Mouse (Mus musculus): Measurements from ENCODE around the gene Ccdc187. TPM values are rescaled to one million over a fixed set of nuclear protein-coding genes. Genes with fewer than 3 reads are reported as not detected.

Gene Ccdc187
- polyA plus RNA-seq, 1 experiment from 2014 or later, result 0.19 TPM

- Histone ChIP-seq H3K9ac (ENCODE audit: low read depth, low read length) (no peak overlapping the region), H3K9me3 (ENCODE audit: control insufficient read depth, low read length) (no peaks in the 10 kb centered on the region), H3K4me2 (ENCODE audit: low read length) (no peak overlapping the region), H3K4me3 (ENCODE audit: low read length) (no peak overlapping the region), H3K36me3 (ENCODE audit: control insufficient read depth, insufficient read depth, low read length) (no peaks in the 10 kb centered on the region), H3K4me1 (ENCODE audit: control insufficient read depth, insufficient read depth, low read depth, low read length) (peaks cover 7% of the 10 kb centered on the region), H3K27ac (ENCODE audit: low read depth, low read length) (no peak overlapping the region), H3K27me3 (replicated peaks; ENCODE audit: control insufficient read depth, insufficient read depth, low read length) (no peaks in the 10 kb centered on the region)
- no peak for ATAC-seq
- 67% methylated on average over 5 of the region's 5 CpGs for WGBS
Measured at GRCm38 (mm10) chr2:26311936-26312335, 17.6 kb upstream of the Ccdc187 start.

DNA sequence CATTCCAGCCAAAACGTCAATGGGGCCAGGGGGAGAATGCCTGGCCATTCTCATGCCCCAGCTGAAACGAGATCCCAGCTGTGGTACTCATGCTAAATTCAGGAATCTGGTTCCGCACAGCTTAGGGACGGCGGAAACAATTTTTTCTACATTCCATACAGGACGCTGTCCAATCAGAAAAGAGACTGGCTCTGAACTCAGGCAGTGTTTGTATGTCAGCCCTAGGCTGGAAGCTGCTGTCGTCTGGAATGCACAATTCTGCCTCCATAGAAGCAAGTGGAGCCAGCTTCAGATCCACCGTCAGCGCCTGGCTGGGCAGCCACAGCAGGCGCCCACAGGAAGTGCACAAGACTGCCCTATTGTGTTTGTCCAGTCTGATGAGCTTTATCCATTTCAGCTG lies 15.4 kb upstream of the Ccdc187 start:
- H3K27ac ChIP-seq (ENCODE audit: low read depth, low read length), result 0 out of 2 replicates have a peak overlapping the region, but pooled peaks have one; percentile 4
- H3K9ac ChIP-seq (ENCODE audit: low read depth, low read length), result 0 out of 2 replicates have a peak overlapping the region, but pooled peaks have one; percentile 9
- H3K9me3 ChIP-seq (ENCODE audit: control insufficient read depth, low read length), result no peaks in the 10 kb centered on the region
- peak overlapping the region; percentile 8; the same call in 1 of the 2 replicates for H3K4me2 ChIP-seq (ENCODE audit: low read length)
- 17% methylated on average over 10 of the region's 10 CpGs for WGBS
- 0 out of 2 replicates have a peak, but pooled peaks have one; percentile 52 for ATAC-seq
- no peak overlapping the region for H3K4me3 ChIP-seq (ENCODE audit: low read length)
- no peaks in the 10 kb centered on the region for H3K27me3 ChIP-seq (replicated peaks; ENCODE audit: control insufficient read depth, insufficient read depth, low read length)
- no peaks in the 10 kb centered on the region for H3K36me3 ChIP-seq (ENCODE audit: control insufficient read depth, insufficient read depth, low read length)
- no peaks in the 10 kb centered on the region; the same call in 1 of the 2 replicates for H3K4me1 ChIP-seq (ENCODE audit: control insufficient read depth, insufficient read depth, low read depth, low read length)

DNA sequence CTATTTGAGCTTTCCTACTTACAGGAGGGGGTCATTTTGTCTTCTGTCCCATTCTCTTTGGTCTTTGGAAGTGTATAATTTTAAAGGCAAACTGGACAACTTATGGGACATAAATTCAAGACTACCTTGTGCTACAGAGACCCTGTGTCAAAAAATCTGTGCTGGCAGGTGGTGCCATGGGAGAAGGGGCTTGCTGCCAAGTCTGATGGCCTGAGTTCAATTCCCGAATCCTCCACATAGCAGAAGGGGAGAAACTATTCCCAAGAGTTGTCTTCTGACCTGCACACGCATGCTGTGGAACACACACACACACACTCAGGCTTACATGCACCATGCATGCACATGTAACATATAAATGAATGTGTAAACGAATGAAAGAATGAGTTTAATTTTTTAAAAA lies 12.3 kb upstream of the Ccdc187 start:
- Histone ChIP-seq H3K4me3 (ENCODE audit: low read length) (no peak overlapping the region), H3K4me1 (ENCODE audit: control insufficient read depth, insufficient read depth, low read depth, low read length) (no peaks in the 10 kb centered on the region), H3K36me3 (ENCODE audit: control insufficient read depth, insufficient read depth, low read length) (no peaks in the 10 kb centered on the region), H3K9ac (ENCODE audit: low read depth, low read length) (no peak overlapping the region), H3K27ac (ENCODE audit: low read depth, low read length) (no peak overlapping the region), H3K4me2 (ENCODE audit: low read length) (no peak overlapping the region), H3K27me3 (replicated peaks; ENCODE audit: control insufficient read depth, insufficient read depth, low read length) (no peaks in the 10 kb centered on the region), H3K9me3 (ENCODE audit: control insufficient read depth, low read length) (no peaks in the 10 kb centered on the region; the same call in 1 of the 2 replicates)
- ATAC-seq, result no peak
- 94% methylated on average over 3 of the region's 3 CpGs for WGBS

DNA sequence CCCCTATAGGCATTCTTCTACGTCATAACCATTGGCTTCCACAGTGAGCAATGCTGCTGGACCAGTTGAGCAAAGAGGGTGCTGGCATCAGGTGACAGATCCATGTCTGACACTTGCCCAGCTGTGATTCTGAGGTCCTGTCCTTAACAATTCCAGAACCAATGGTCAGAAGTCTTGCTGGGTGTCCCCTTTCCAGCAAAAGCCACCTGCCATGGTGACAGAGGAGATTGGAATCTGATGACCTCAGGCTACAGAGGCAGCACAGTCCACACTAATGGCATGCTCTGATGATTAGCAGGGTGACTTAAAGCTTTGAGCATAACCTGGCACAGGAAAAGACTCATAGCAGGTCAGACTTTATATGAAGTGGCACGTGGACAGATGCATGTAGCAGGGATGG lies 11.2 kb upstream of the Ccdc187 start:
- no peak for ATAC-seq
- no peak overlapping the region for H3K27ac ChIP-seq (ENCODE audit: low read depth, low read length)
- H3K9me3 ChIP-seq (ENCODE audit: control insufficient read depth, low read length), result no peaks in the 10 kb centered on the region; the same call in 1 of the 2 replicates
- H3K36me3 ChIP-seq (ENCODE audit: control insufficient read depth, insufficient read depth, low read length), result no peaks in the 10 kb centered on the region
- H3K4me2 ChIP-seq (ENCODE audit: low read length), result no peak overlapping the region
- H3K9ac ChIP-seq (ENCODE audit: low read depth, low read length), result no peak overlapping the region
- H3K4me1 ChIP-seq (ENCODE audit: control insufficient read depth, insufficient read depth, low read depth, low read length), result peaks cover 2% of the 10 kb centered on the region; the same call in 1 of the 2 replicates
- H3K27me3 ChIP-seq (replicated peaks; ENCODE audit: control insufficient read depth, insufficient read depth, low read length), result no peaks in the 10 kb centered on the region
- WGBS, result 86% methylated on average over 2 of the region's 2 CpGs
- H3K4me3 ChIP-seq (ENCODE audit: low read length), result no peak overlapping the region

DNA sequence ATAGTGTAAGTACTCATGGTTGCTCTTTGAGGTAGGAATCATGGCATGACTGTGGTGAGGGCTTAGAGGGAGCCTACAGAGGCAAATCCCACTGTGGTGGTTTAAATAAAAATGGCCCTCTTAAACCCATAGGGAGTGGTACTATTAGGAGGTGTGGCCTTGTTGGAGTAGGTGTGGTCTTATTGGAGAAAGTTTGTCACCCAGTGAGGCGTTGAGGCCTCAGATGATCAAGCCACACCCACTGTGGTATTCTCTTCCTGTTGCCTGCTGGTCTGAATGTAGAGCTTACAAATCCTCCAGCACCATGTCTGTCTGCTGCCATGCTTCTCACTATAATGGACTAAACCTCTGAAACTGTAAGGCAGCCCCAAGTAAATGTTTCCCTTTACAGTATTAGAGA lies 10.4 kb upstream of the Ccdc187 start:
- Histone ChIP-seq H3K27me3 (replicated peaks; ENCODE audit: control insufficient read depth, insufficient read depth, low read length) (no peaks in the 10 kb centered on the region), H3K4me1 (ENCODE audit: control insufficient read depth, insufficient read depth, low read depth, low read length) (peaks cover 10% of the 10 kb centered on the region), H3K4me3 (ENCODE audit: low read length) (no peak overlapping the region), H3K9me3 (ENCODE audit: control insufficient read depth, low read length) (no peaks in the 10 kb centered on the region; the same call in 1 of the 2 replicates), H3K4me2 (ENCODE audit: low read length) (no peak overlapping the region), H3K9ac (ENCODE audit: low read depth, low read length) (no peak overlapping the region), H3K36me3 (ENCODE audit: control insufficient read depth, insufficient read depth, low read length) (no peaks in the 10 kb centered on the region), H3K27ac (ENCODE audit: low read depth, low read length) (no peak overlapping the region)
- no peak for ATAC-seq
- 77% methylated on average over 1 of the region's 1 CpGs for WGBS

GRCm38 (mm10) chr2:26302005-26302503 lies 7.7 kb upstream of the Ccdc187 start:
- Histone ChIP-seq H3K4me2 (ENCODE audit: low read length) (no peak overlapping the region), H3K27ac (ENCODE audit: low read depth, low read length) (no peak overlapping the region), H3K9ac (ENCODE audit: low read depth, low read length) (no peak overlapping the region), H3K36me3 (ENCODE audit: control insufficient read depth, insufficient read depth, low read length) (no peaks in the 10 kb centered on the region), H3K4me1 (ENCODE audit: control insufficient read depth, insufficient read depth, low read depth, low read length) (peaks cover 34% of the 10 kb centered on the region), H3K9me3 (ENCODE audit: control insufficient read depth, low read length) (no peaks in the 10 kb centered on the region; the same call in 1 of the 2 replicates), H3K4me3 (ENCODE audit: low read length) (no peak overlapping the region), H3K27me3 (replicated peaks; ENCODE audit: control insufficient read depth, insufficient read depth, low read length) (no peaks in the 10 kb centered on the region)
- no peak for ATAC-seq
- WGBS, result 91% methylated on average over 10 of the region's 10 CpGs

- H3K27ac ChIP-seq (ENCODE audit: low read depth, low read length), result peak overlapping the region; percentile 29; the same call in 1 of the 2 replicates
- H3K4me1 ChIP-seq (ENCODE audit: control insufficient read depth, insufficient read depth, low read depth, low read length), result peaks cover 43% of the 10 kb centered on the region
- H3K27me3 ChIP-seq (replicated peaks; ENCODE audit: control insufficient read depth, insufficient read depth, low read length), result no peaks in the 10 kb centered on the region
- peak; percentile 10; the same call in 1 of the 2 replicates for ATAC-seq
- H3K9ac ChIP-seq (ENCODE audit: low read depth, low read length), result no peak overlapping the region
- H3K4me2 ChIP-seq (ENCODE audit: low read length), result no peak overlapping the region
- no peaks in the 10 kb centered on the region; the same call in 1 of the 2 replicates for H3K9me3 ChIP-seq (ENCODE audit: control insufficient read depth, low read length)
- no peak overlapping the region for H3K4me3 ChIP-seq (ENCODE audit: low read length)
- WGBS, result 0% methylated on average over 3 of the region's 3 CpGs
- no peaks in the 10 kb centered on the region for H3K36me3 ChIP-seq (ENCODE audit: control insufficient read depth, insufficient read depth, low read length)
Measured at GRCm38 (mm10) chr2:26300808-26301174, 6.4 kb upstream of the Ccdc187 start.

DNA sequence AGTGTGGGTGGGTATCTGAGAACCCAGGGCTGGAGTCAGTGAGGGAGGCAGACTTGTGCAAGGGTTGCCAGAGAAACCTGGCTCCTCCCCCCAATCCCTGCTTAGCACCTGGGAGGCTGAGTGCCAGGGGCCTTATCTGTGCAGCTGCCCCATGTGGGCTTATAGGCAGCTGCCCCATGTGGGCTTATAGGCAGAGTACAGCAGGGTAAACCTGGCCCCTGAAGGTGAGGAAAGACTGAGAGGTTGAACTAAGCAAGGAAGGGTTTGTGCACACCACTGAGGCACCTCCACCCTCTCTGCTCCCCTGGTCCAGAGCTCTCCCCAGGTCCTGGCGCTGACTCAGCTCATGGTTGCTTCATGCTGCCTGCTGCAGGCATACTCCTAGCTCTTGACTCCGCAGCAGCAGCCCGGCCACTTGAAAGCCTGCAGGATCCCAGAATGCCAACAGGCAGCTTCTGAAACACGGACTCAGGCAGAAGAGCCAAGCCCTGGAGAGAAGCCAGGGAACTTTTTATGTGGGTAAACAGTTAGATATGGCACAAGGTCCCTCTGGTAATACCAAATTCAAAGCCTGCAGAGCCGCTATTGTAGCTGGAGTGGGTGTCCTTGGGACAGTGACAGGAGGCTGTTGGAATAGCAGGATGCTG lies 5.9 kb upstream of the Ccdc187 start:
- Histone ChIP-seq H3K27ac (ENCODE audit: low read depth, low read length) (peak overlapping the region; percentile 29; the same call in 1 of the 2 replicates), H3K9me3 (ENCODE audit: control insufficient read depth, low read length) (no peaks in the 10 kb centered on the region; the same call in 1 of the 2 replicates), H3K4me3 (ENCODE audit: low read length) (no peak overlapping the region), H3K27me3 (replicated peaks; ENCODE audit: control insufficient read depth, insufficient read depth, low read length) (no peaks in the 10 kb centered on the region), H3K4me2 (ENCODE audit: low read length) (no peak overlapping the region), H3K4me1 (ENCODE audit: control insufficient read depth, insufficient read depth, low read depth, low read length) (peaks cover 43% of the 10 kb centered on the region), H3K36me3 (ENCODE audit: control insufficient read depth, insufficient read depth, low read length) (no peaks in the 10 kb centered on the region), H3K9ac (ENCODE audit: low read depth, low read length) (peak overlapping the region; percentile 42)
- 32% methylated on average over 5 of the region's 5 CpGs for WGBS
- ATAC-seq, result peak; percentile 25

DNA sequence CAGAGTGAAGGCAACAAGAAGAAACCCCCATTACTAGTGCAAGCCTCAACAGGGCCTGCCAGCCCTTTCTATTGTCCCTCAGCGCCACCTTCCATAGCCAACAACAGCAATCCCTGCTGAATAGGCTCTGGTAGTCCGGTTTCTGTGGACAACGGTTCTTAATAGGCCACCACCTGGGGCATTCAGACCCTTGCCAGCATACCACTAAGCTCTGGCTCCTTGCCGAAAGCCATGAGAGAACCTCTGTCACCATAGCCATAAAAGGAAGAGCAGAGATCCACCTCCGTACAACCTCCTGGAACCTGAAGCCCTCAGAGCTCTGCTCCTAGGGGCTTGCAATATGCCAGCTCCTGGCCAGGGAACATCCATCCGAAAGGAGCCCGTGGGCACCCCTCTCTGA lies 5.0 kb upstream of the Ccdc187 start:
- peak overlapping the region; percentile 46 for H3K9ac ChIP-seq (ENCODE audit: low read depth, low read length)
- H3K4me2 ChIP-seq (ENCODE audit: low read length), result peak overlapping the region; percentile 44; the same call in 1 of the 2 replicates
- ATAC-seq, result no peak
- H3K9me3 ChIP-seq (ENCODE audit: control insufficient read depth, low read length), result no peaks in the 10 kb centered on the region; the same call in 1 of the 2 replicates
- H3K4me1 ChIP-seq (ENCODE audit: control insufficient read depth, insufficient read depth, low read depth, low read length), result peaks cover 43% of the 10 kb centered on the region
- H3K4me3 ChIP-seq (ENCODE audit: low read length), result no peak overlapping the region
- peak overlapping the region; percentile 76 for H3K27ac ChIP-seq (ENCODE audit: low read depth, low read length)
- 19% methylated on average over 7 of the region's 7 CpGs for WGBS
- no peaks in the 10 kb centered on the region for H3K27me3 ChIP-seq (replicated peaks; ENCODE audit: control insufficient read depth, insufficient read depth, low read length)
- no peaks in the 10 kb centered on the region for H3K36me3 ChIP-seq (ENCODE audit: control insufficient read depth, insufficient read depth, low read length)
